Mouse (Mus musculus) cortical plate, adult 2 months (tissue): ENCODE results near the gene Tceal7.

Experiments used
- CTCF ChIP-seq: fragments of 200-500 bp; IDR thresholded peaks from 2 replicates; pipeline ENCODE4 v1.5.1; 2011; ENCODE audit warnings: mild to moderate bottlenecking, control low read depth, low read length; ENCODE audit not compliant: insufficient read depth; ENCODE audit errors: extremely low read depth
- POLR2A ChIP-seq: fragments of 200-500 bp; IDR thresholded peaks from 2 replicates; pipeline ENCODE4 v1.6.1; 2011; ENCODE audit warnings: mild to moderate bottlenecking, low read length, control low read depth; ENCODE audit not compliant: insufficient read depth; ENCODE audit errors: extremely low read depth

DNA sequence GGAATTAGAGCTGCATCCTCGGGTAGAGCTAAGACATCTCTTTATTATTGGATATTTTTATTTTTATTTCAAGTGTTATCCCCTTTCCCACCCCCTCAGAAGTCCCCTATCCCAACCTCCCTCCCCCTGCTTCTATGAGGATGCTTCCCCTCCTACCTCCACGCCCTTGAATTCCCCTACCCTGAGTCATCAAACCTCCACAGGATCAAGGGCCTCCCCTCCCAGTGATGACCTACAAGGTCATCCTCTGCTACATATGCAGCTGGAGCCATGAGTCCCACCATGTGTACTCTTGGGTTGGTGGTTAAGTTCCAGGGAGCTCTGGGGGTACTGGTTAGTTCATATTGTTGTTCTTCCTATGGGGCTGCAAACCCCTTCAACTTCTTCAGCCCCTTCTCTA, 1.2 kb upstream of the Tceal7 start:
- TF ChIP-seq CTCF (no peak), POLR2A (no peak)
